Mouse (Mus musculus): ENCODE measurements around the gene Zfp408. TPM values are rescaled to one million over a fixed set of nuclear protein-coding genes. Genes with fewer than 3 reads are reported as not detected.

Gene Zfp408
- 14.5 and 17.2 TPM in 2 replicates for polyA plus RNA-seq (2012; rRNA removed)

GRCm38 (mm10) chr2:91649553-91650359 is at the start of gene Zfp408, which contains the start of gene Arhgap1:
Gene Zfp408, minus strand, starts transcription at chr2:91649791.
Gene Arhgap1, plus strand, starts transcription at chr2:91649860.
- WGBS: under 1% methylated on average over 44 of the region's 44 CpGs
- DNase-seq: peak; percentile 95
- 0 out of 2 replicates have a peak, but pooled peaks cover 2% of the 10 kb centered on the region for H3K4me1 ChIP-seq (ENCODE audit: control insufficient read depth, insufficient read depth, low read length)
- peak within 1 kb of the TSS; percentile 98 for H3K4me3 ChIP-seq (replicated peaks; ENCODE audit: extremely low read depth, low read depth, low read length)
- TF ChIP-seq POLR2A (IDR thresholded peaks at IDR 0.05; ENCODE audit: borderline replicate concordance, extremely low read depth, low read depth, low read length) (peak; percentile 74; the same call in 1 of the 2 replicates), CTCF (IDR thresholded peaks at IDR 0.05; ENCODE audit: insufficient read depth, low read length) (no peak)

GRCm38 (mm10) chr2:91699225-91699624 is 49.6 kb upstream of the Zfp408 start:
- 23% methylated on average over 1 of the region's 1 CpGs for WGBS
- H3K4me1 ChIP-seq (ENCODE audit: control insufficient read depth, insufficient read depth, low read length): no peaks in the 10 kb centered on the region; the same call in none of the 2 replicates
- no peak overlapping the region for H3K4me3 ChIP-seq (replicated peaks; ENCODE audit: extremely low read depth, low read depth, low read length)
- DNase-seq: no peak
- TF ChIP-seq CTCF (IDR thresholded peaks at IDR 0.05; ENCODE audit: insufficient read depth, low read length) (no peak), POLR2A (IDR thresholded peaks at IDR 0.05; ENCODE audit: borderline replicate concordance, extremely low read depth, low read depth, low read length) (no peak)

DNA sequence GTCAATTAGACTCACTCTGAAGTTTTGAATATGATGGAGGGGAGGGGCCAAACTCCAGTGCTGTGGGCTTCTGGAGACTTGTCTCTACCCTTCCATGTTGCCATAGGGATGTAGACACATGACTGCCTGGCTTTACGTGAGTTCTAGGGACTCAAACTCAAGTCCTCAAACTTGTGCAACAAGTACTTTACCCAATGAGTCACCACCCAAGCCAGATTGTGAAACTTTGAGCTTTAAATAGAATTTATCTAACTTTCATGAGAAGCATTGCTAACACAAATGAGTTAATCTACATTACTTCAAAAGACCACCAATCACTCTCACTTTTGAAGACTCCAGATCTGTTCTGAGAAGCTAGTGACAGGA is 46.6 kb upstream of the Zfp408 start:
- H3K4me3 ChIP-seq (replicated peaks; ENCODE audit: extremely low read depth, low read depth, low read length): no peak overlapping the region
- no peak for DNase-seq
- 37% methylated on average over 1 of the region's 1 CpGs for WGBS
- TF ChIP-seq POLR2A (IDR thresholded peaks at IDR 0.05; ENCODE audit: borderline replicate concordance, extremely low read depth, low read depth, low read length): no peak
- no peak for TF ChIP-seq CTCF (IDR thresholded peaks at IDR 0.05; ENCODE audit: insufficient read depth, low read length)
- no peaks in the 10 kb centered on the region; the same call in none of the 2 replicates for H3K4me1 ChIP-seq (ENCODE audit: control insufficient read depth, insufficient read depth, low read length)

GRCm38 (mm10) chr2:91695436-91696224 is 46.0 kb upstream of the Zfp408 start:
- Histone ChIP-seq H3K4me1 (ENCODE audit: control insufficient read depth, insufficient read depth, low read length) (no peaks in the 10 kb centered on the region; the same call in none of the 2 replicates), H3K4me3 (replicated peaks; ENCODE audit: extremely low read depth, low read depth, low read length) (no peak overlapping the region)
- DNase-seq: no peak
- 67% methylated on average over 10 of the region's 10 CpGs for WGBS
- TF ChIP-seq CTCF (IDR thresholded peaks at IDR 0.05; ENCODE audit: insufficient read depth, low read length) (no peak), POLR2A (IDR thresholded peaks at IDR 0.05; ENCODE audit: borderline replicate concordance, extremely low read depth, low read depth, low read length) (no peak)

- no peak for DNase-seq
- H3K4me1 ChIP-seq (ENCODE audit: control insufficient read depth, insufficient read depth, low read length): no peaks in the 10 kb centered on the region
- H3K4me3 ChIP-seq (replicated peaks; ENCODE audit: extremely low read depth, low read depth, low read length): no peak overlapping the region
- 85% methylated on average over 7 of the region's 7 CpGs for WGBS
- TF ChIP-seq CTCF (IDR thresholded peaks at IDR 0.05; ENCODE audit: insufficient read depth, low read length) (no peak), POLR2A (IDR thresholded peaks at IDR 0.05; ENCODE audit: borderline replicate concordance, extremely low read depth, low read depth, low read length) (no peak)
Observed at GRCm38 (mm10) chr2:91689452-91689851, 39.9 kb upstream of the Zfp408 start.

DNA sequence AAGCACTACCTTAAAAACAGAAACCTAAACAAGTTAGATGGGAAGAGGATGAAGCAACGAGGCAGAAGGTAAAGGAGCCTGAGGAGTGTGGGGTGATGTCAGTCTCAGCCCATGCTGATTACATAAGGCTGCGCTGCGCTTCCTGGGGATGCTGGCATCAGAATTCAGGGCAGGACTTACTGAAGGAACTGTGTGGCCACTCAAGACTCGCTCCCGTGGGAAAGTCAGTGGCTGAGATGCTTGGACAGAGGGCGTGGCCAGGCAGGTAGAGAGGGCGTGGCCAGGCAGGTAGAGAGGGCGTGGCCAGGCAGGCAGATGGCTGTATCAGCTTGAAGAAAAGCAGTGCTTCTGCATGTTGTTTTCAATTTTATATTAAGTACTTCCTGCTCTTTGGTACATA is 34.3 kb upstream of the Zfp408 start:
- peak; percentile 38 for DNase-seq
- 68% methylated on average over 8 of the region's 8 CpGs for WGBS
- no peak overlapping the region for H3K4me3 ChIP-seq (replicated peaks; ENCODE audit: extremely low read depth, low read depth, low read length)
- TF ChIP-seq POLR2A (IDR thresholded peaks at IDR 0.05; ENCODE audit: borderline replicate concordance, extremely low read depth, low read depth, low read length) (0 out of 2 replicates have a peak, but pooled peaks have one; percentile 4), CTCF (IDR thresholded peaks at IDR 0.05; ENCODE audit: insufficient read depth, low read length) (no peak)
- no peaks in the 10 kb centered on the region; the same call in 1 of the 2 replicates for H3K4me1 ChIP-seq (ENCODE audit: control insufficient read depth, insufficient read depth, low read length)

- WGBS: 49% methylated on average over 4 of the region's 4 CpGs
- Histone ChIP-seq H3K4me3 (replicated peaks; ENCODE audit: extremely low read depth, low read depth, low read length) (no peak overlapping the region), H3K4me1 (ENCODE audit: control insufficient read depth, insufficient read depth, low read length) (no peaks in the 10 kb centered on the region; the same call in 1 of the 2 replicates)
- no peak for TF ChIP-seq POLR2A (IDR thresholded peaks at IDR 0.05; ENCODE audit: borderline replicate concordance, extremely low read depth, low read depth, low read length)
- peak; percentile 33; the same call in 1 of the 2 replicates for TF ChIP-seq CTCF (IDR thresholded peaks at IDR 0.05; ENCODE audit: insufficient read depth, low read length)
- DNase-seq: peak; percentile 27
Observed at GRCm38 (mm10) chr2:91682850-91683249, 33.3 kb upstream of the Zfp408 start.

- DNase-seq: no peak
- no peak for TF ChIP-seq POLR2A (IDR thresholded peaks at IDR 0.05; ENCODE audit: borderline replicate concordance, extremely low read depth, low read depth, low read length)
- no peak for TF ChIP-seq CTCF (IDR thresholded peaks at IDR 0.05; ENCODE audit: insufficient read depth, low read length)
- Histone ChIP-seq H3K4me1 (ENCODE audit: control insufficient read depth, insufficient read depth, low read length) (no peaks in the 10 kb centered on the region), H3K4me3 (replicated peaks; ENCODE audit: extremely low read depth, low read depth, low read length) (no peak overlapping the region)
Observed at GRCm38 (mm10) chr2:91676961-91677360, 27.4 kb upstream of the Zfp408 start.

DNA sequence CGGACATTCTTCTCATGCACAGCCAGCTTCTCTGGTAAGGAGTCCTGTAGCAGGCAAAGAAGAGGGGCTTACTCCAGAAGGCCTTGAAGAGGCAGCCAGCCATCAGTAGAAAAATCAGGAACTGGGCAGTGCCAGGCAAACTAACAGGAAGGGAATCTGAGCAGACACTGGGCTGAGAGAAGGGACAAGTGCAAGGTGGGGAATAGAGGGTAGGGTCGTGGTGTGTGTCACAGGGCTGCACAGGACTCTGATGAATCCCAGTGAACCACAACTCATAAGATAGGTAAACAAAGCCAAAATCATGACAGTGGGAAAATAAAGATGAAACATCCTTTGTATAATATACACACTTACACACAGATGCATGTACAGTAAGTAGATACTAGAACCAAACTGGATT is 26.8 kb upstream of the Zfp408 start:
- TF ChIP-seq CTCF (IDR thresholded peaks at IDR 0.05; ENCODE audit: insufficient read depth, low read length) (no peak), POLR2A (IDR thresholded peaks at IDR 0.05; ENCODE audit: borderline replicate concordance, extremely low read depth, low read depth, low read length) (no peak)
- DNase-seq: no peak
- H3K4me1 ChIP-seq (ENCODE audit: control insufficient read depth, insufficient read depth, low read length): no peaks in the 10 kb centered on the region
- WGBS: 71% methylated on average over 2 of the region's 2 CpGs
- no peak overlapping the region for H3K4me3 ChIP-seq (replicated peaks; ENCODE audit: extremely low read depth, low read depth, low read length)
